Mouse (Mus musculus) spleen, embryonic (tissue): ENCODE data around the gene Olfr106-ps.

Source experiments
- CTCF ChIA-PET: fragments of 350-600 bp; sonication (Branson Sonifier 250); formaldehyde crosslinking; loops from one replicate; lab custom pipeline; 2022; lab: Charles Lee

Gene Olfr106-ps

GRCm38 (mm10) chr17:37390093-37390492, at the start of gene Olfr106-ps:
Gene Olfr106-ps, plus strand, starts transcription at chr17:37390393.
- CTCF ChIA-PET: no interaction called here

GRCm38 (mm10) chr17:37359282-37359681, 30.9 kb upstream of the Olfr106-ps start, which contains the start of gene Olfr104-ps:
Gene Olfr104-ps, plus strand, starts transcription at chr17:37359582.
- CTCF ChIA-PET: no interaction called here

GRCm38 (mm10) chr17:37378733-37379132, 11.5 kb upstream of the Olfr106-ps start, which contains the start of gene Olfr105-ps:
Gene Olfr105-ps, plus strand, starts transcription at chr17:37379033.
- CTCF ChIA-PET: no interaction called here

- CTCF ChIA-PET: no interaction called here
Measured at GRCm38 (mm10) chr17:37398926-37399325, 8.7 kb downstream of the Olfr106-ps start, which contains the start of gene Olfr107. Gene Olfr107, plus strand, starts transcription at chr17:37399226.

- CTCF ChIA-PET: no interaction called here
Measured at GRCm38 (mm10) chr17:37413380-37413779, 23.2 kb downstream of the Olfr106-ps start.

- CTCF ChIA-PET: no interaction called here
Measured at GRCm38 (mm10) chr17:37445180-37445579, 55.0 kb downstream of the Olfr106-ps start, which contains the start of gene Olfr108. Gene Olfr108, plus strand, starts transcription at chr17:37445480.
